Mouse (Mus musculus) heart, postnatal 0 days (tissue): ENCODE measurements at regions not wholly inside any gene's neighbourhood (a gene's known extent, or its start where the extent isn't known, plus 50 kb on each side); places are given as distances from the start of the nearest gene placed in this dataset.
"Not testable (repeated sequence)": the region's sequence is repeated elsewhere in the genome, so short reads cannot be mapped to it uniquely, and the experiment has no call there.

ENCODE experiments used
- ATAC-seq: fragments of 200-750 bp; cut with Nextera tagmentation; 2 replicates; pipeline ENCODE4 v1.8.0; 2017; ENCODE audit warnings: low read depth, moderate number of reproducible peaks, moderate library complexity; ENCODE audit not compliant: insufficient read depth
- DNase-seq: peaks from one replicate; pipeline ENCODE4 v3.0.0-alpha.2; 2016; ENCODE audit warnings: low spot score
- H3K27ac ChIP-seq: fragments of 300-500 bp; sonication (generic); 2 replicates; pipeline ENCODE4 v1.5.1; 2014; ENCODE audit warnings: low read depth, mild to moderate bottlenecking
- H3K27me3 ChIP-seq: fragments of 300-500 bp; sonication (generic); 2 replicates; pipeline ENCODE4 v1.6.1; 2014; ENCODE audit warnings: low read length, mixed read lengths; ENCODE audit not compliant: control insufficient read depth, insufficient read depth
- H3K36me3 ChIP-seq: fragments of 300-500 bp; sonication (generic); replicated peaks from 2 replicates; pipeline ENCODE4 v1.6.1; 2014; ENCODE audit warnings: low read length, mixed read lengths; ENCODE audit not compliant: control insufficient read depth, insufficient read depth
- H3K4me1 ChIP-seq: fragments of 300-500 bp; sonication (generic); 2 replicates; pipeline ENCODE4 v1.6.1; 2014; ENCODE audit warnings: antibody characterized with exemption; ENCODE audit not compliant: control insufficient read depth, insufficient read depth
- H3K4me2 ChIP-seq: fragments of 300-500 bp; sonication (generic); 2 replicates; pipeline ENCODE4 v1.6.1; 2014; ENCODE audit warnings: low read depth, mild to moderate bottlenecking, low read length, moderate library complexity
- H3K4me3 ChIP-seq: fragments of 300-500 bp; sonication (generic); 2 replicates; pipeline ENCODE4 v1.5.1; 2014; ENCODE audit warnings: low read depth, low read length
- H3K9ac ChIP-seq: fragments of 300-500 bp; sonication (generic); replicated peaks from 2 replicates; pipeline ENCODE4 v1.6.1; 2014; ENCODE audit warnings: low read depth, low read length, mixed read lengths
- H3K9me3 ChIP-seq: fragments of 300-500 bp; sonication (generic); replicated peaks from 2 replicates; pipeline ENCODE4 v1.6.1; 2016; ENCODE audit warnings: low read length; ENCODE audit not compliant: control insufficient read depth
- CTCF ChIP-seq: IDR thresholded peaks from 2 replicates; pipeline ENCODE4 v1.5.1; 2016; ENCODE audit warnings: antibody characterized with exemption, control low read depth, low read depth
- EP300 ChIP-seq: IDR thresholded peaks from 2 replicates; pipeline ENCODE4 v1.6.1; 2016; ENCODE audit warnings: antibody characterized with exemption, low read depth
- WGBS: fragments of 180-500 bp; shearing (Covaris S2); extraction: QIAGEN DNeasy Blood & Tissue Kit; methylation state at CpG from one replicate; pipeline ENCODE4 v1.1.7; 2014; 5-methylcytosine and 5-hydroxymethylcytosine counted together

DNA sequence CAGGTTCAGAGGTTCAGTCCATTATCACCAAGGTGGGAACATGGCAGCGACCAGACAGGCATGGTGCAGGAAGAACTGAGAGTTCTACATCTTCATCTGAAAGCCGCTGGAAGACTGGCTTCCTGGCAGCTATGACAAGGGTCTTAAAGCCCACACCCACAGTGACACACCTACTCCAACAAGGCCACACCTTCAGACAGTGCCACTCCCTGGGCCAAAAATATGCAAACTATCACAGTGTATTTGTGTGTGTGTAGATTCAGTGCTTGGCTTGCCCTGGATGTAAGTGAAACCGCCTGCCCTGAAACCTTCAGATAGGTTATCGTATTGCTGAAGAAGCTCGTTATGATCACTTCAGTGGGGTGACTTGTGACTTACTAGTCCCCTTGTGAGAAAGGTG lies 151.3 kb downstream of the Kcnrg start:
- DNase-seq (no peak), ATAC-seq (no peak)
- no peaks in the 10 kb centered on the region for H3K27me3 ChIP-seq
- H3K36me3 ChIP-seq = no peaks in the 10 kb centered on the region
- H3K4me1 ChIP-seq = peaks cover 5% of the 10 kb centered on the region
- no peak overlapping the region for H3K27ac ChIP-seq
- H3K4me3 ChIP-seq = no peak overlapping the region
- H3K9ac ChIP-seq = no peak overlapping the region
- TF ChIP-seq CTCF (no peak), EP300 (no peak)
- H3K4me2 ChIP-seq = no peak overlapping the region
- WGBS = 82% methylated on average over 5 of the region's 5 CpGs
- H3K9me3 ChIP-seq = no peaks in the 10 kb centered on the region

DNA sequence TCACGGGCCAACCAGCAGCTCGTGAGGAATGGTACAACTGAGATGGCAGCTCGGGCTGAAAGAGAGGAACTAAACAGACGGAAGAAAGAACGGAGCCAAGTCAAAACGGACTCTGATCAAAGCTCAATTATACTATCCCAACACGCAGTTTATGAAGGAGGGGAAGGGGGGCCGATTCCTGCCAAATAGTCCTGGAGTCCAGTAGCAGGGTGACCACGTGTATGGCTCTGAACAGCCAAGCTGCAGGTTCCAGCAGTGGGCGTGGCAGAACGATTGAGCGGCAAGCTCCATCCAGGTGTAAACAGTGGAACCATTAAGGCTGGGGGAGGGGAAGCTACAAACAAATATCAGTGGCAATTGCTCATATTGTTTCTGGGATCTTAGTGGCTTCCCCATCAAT lies 152.9 kb downstream of the Kcnrg start:
- WGBS = 87% methylated on average over 12 of the region's 12 CpGs

DNA sequence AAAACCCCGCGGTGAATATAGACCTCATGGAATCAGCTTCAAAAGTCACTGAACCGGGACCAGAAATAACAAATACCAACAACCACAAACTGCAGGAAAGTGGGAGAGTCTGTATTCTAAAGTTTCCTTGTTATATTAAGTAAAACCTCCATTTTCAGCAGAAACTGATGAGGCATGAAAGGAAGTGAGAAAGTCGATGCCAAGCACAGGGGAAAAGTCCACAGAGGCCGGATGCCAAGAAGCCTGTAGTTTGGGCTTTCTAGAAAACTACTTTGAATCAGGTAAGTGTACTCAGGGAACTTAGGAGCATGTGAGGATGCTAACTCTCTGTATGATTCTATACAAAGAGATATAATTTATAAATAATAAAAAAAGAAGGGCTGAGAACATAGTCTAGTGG lies 154.8 kb downstream of the Kcnrg start:
- 68% methylated on average over 5 of the region's 5 CpGs for WGBS
- Histone ChIP-seq H3K9ac (no peak overlapping the region), H3K4me2 (no peak overlapping the region), H3K36me3 (no peaks in the 10 kb centered on the region), H3K9me3 (no peaks in the 10 kb centered on the region), H3K4me3 (no peak overlapping the region), H3K27ac (no peak overlapping the region), H3K4me1 (peaks cover 1% of the 10 kb centered on the region), H3K27me3 (no peaks in the 10 kb centered on the region)
- ATAC-seq = no peak
- DNase-seq = no peak
- no peak for TF ChIP-seq EP300
- no peak for TF ChIP-seq CTCF

More for the DNA sequence above, 152.9 kb downstream of the Kcnrg start:
- H3K4me2 ChIP-seq, H3K27ac ChIP-seq, ATAC-seq, H3K9me3 ChIP-seq, H3K9ac ChIP-seq, H3K4me1 ChIP-seq, H3K4me3 ChIP-seq, H3K27me3 ChIP-seq, DNase-seq, H3K36me3 ChIP-seq: not testable (repeated sequence)

DNA sequence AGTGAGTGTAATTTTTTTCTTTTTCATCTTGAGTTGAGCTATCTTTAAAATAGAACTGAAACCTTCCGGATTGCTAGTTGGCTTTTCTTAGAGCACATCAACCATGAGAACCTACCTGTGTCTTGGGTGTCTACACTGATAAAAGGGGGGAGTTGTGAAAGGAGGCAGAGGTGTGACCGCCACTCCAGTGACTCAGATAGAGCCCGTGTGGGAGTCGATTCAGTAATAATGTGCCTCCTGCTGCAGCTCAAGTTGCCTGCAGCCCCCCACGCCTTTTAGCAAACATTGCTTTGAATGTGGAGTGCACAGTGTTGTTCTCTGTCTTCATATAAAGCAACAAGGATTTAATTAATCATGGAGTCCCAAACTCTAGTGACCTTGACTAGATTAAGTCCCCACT lies 162.6 kb downstream of the Kcnrg start:
- no peaks in the 10 kb centered on the region for H3K36me3 ChIP-seq
- ATAC-seq (no peak), DNase-seq (no peak)
- no peak overlapping the region for H3K9ac ChIP-seq
- H3K4me1 ChIP-seq = no peaks in the 10 kb centered on the region
- H3K27me3 ChIP-seq = no peaks in the 10 kb centered on the region
- TF ChIP-seq EP300 (no peak), CTCF (no peak)
- 69% methylated on average over 5 of the region's 5 CpGs for WGBS
- no peaks in the 10 kb centered on the region for H3K9me3 ChIP-seq
- no peak overlapping the region for H3K4me3 ChIP-seq
- H3K4me2 ChIP-seq = no peak overlapping the region
- H3K27ac ChIP-seq = no peak overlapping the region

DNA sequence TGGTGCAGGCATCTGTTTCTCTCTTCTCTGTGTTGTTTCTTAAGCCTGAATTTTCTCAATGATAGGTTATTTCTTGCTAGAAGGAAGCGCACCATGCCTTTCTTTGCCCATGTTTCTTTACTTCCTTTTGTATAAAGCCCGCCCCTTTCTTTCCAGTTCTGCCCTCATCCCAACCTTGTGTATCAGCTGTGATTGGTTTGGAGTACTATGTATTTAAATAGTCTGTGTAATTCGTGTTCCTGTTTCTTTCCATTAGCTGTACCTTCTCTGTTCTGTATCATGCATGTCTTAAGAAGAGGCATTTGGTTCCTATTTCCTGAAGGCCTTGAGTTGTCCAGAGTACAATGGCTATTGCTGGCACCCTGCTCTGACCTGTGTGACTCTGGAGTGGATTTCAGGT lies 166.9 kb downstream of the Kcnrg start:
- no peaks in the 10 kb centered on the region for H3K27me3 ChIP-seq
- H3K27ac ChIP-seq = no peak overlapping the region
- no peak overlapping the region for H3K9ac ChIP-seq
- no peak overlapping the region for H3K4me3 ChIP-seq
- no peaks in the 10 kb centered on the region for H3K4me1 ChIP-seq
- no peaks in the 10 kb centered on the region for H3K36me3 ChIP-seq
- ATAC-seq (no peak), DNase-seq (no peak)
- 79% methylated on average over 3 of the region's 3 CpGs for WGBS
- no peak overlapping the region for H3K4me2 ChIP-seq
- TF ChIP-seq EP300 (no peak), CTCF (no peak)
- H3K9me3 ChIP-seq = no peaks in the 10 kb centered on the region

DNA sequence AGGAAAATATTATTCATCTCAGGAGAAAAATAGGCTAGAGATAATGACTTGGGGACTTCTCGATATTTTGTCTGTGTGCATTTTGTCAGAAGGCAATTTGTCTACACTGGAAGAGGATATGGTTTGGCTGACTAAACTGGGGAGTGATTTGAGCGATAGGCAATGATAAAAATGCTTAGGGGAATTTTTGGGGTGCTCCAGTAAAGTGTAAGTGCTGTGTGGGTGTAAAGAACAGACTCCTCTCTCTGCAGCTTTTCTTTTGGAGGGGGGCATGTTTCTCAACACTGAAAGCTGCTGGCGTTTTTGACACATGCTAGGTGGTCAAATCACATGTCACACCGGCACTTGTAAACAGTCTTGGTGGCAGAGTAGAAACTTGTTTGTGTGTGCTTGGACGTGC lies 171.4 kb downstream of the Kcnrg start:
- no peak for TF ChIP-seq CTCF
- no peak for TF ChIP-seq EP300

More for the DNA sequence above, 171.4 kb downstream of the Kcnrg start:
- ATAC-seq (no peak), DNase-seq (no peak)
- H3K9ac ChIP-seq = no peak overlapping the region
- H3K36me3 ChIP-seq = no peaks in the 10 kb centered on the region
- H3K4me1 ChIP-seq = no peaks in the 10 kb centered on the region
- no peak overlapping the region for H3K4me2 ChIP-seq
- H3K27ac ChIP-seq = no peak overlapping the region
- no peak overlapping the region for H3K4me3 ChIP-seq
- no peaks in the 10 kb centered on the region for H3K9me3 ChIP-seq
- WGBS = 61% methylated on average over 5 of the region's 5 CpGs
- H3K27me3 ChIP-seq = no peaks in the 10 kb centered on the region
